Mouse (Mus musculus) myocyte (in vitro differentiated cells): ENCODE results near the gene Ppp1r32. TPM values are rescaled to one million over a fixed set of nuclear protein-coding genes. Genes with fewer than 3 reads are reported as not detected.

Experiments
- H3K27me3 ChIP-seq: one replicate; pipeline ENCODE4 v1.6.1; 2011; ENCODE audit not compliant: control insufficient read depth, insufficient read depth, insufficient read length
- H3K36me3 ChIP-seq: one replicate; pipeline ENCODE4 v1.6.1; 2011; ENCODE audit not compliant: control insufficient read depth, insufficient read depth
- H3K4me2 ChIP-seq: one replicate; pipeline ENCODE4 v1.6.1; 2011; ENCODE audit warnings: low read depth, control low read depth
- H3K4me3 ChIP-seq: one replicate; pipeline ENCODE4 v1.5.1; 2011; ENCODE audit warnings: mild to moderate bottlenecking, control low read depth, moderate library complexity
- H3K79me2 ChIP-seq: one replicate; pipeline ENCODE4 v1.6.1; 2011; ENCODE audit not compliant: control insufficient read depth, insufficient read depth
- H3ac ChIP-seq: one replicate; pipeline ENCODE4 v1.6.1; 2011; ENCODE audit not compliant: control insufficient read depth, insufficient read length
- CEBPB ChIP-seq: IDR thresholded peaks from 2 replicates; pipeline ENCODE4 v1.6.1; 2011; ENCODE audit warnings: mild to moderate bottlenecking, moderate library complexity; ENCODE audit not compliant: poor library complexity, insufficient read depth, severe bottlenecking
- E2F4 ChIP-seq: IDR thresholded peaks from one replicate; pipeline ENCODE4 v1.6.1; 2011; ENCODE audit warnings: mild to moderate bottlenecking, control low read depth, moderate library complexity; ENCODE audit not compliant: insufficient read depth
- MAX ChIP-seq: IDR thresholded peaks from one replicate; pipeline ENCODE4 v1.6.1; 2011; ENCODE audit warnings: low read depth, mild to moderate bottlenecking, control low read depth
- MYOD1 ChIP-seq, 3 experiments: IDR thresholded peaks; one replicate each; pipeline ENCODE4 v1.6.1; 2011; ENCODE audit warnings: control low read depth in 2 of 3, low read depth in 2 of 3, mild to moderate bottlenecking in 2 of 3, moderate library complexity in 1 of 3; ENCODE audit not compliant: insufficient read length in 2 of 3, control insufficient read depth in 1 of 3
- MYOG ChIP-seq, 3 experiments: IDR thresholded peaks; one replicate each; pipeline ENCODE4 v1.6.1; 2011; ENCODE audit warnings: control low read depth in 2 of 3, low read depth in 2 of 3, mild to moderate bottlenecking in 2 of 3; ENCODE audit not compliant: insufficient read length in 2 of 3, control insufficient read depth in 1 of 3, insufficient read depth in 1 of 3
- POLR2A ChIP-seq: IDR thresholded peaks from one replicate; pipeline ENCODE4 v1.6.1; 2011; ENCODE audit warnings: low read depth, mild to moderate bottlenecking, control low read depth, moderate library complexity; ENCODE audit not compliant: insufficient read length
- POLR2AphosphoS2 ChIP-seq: IDR thresholded peaks from one replicate; pipeline ENCODE4 v1.6.1; 2011; ENCODE audit warnings: low read depth, control low read depth; ENCODE audit not compliant: insufficient read length
- REST ChIP-seq: IDR thresholded peaks from one replicate; pipeline ENCODE4 v1.6.1; 2011; ENCODE audit warnings: mild to moderate bottlenecking, control low read depth, moderate library complexity; ENCODE audit not compliant: insufficient read depth, insufficient read length
- SRF ChIP-seq: IDR thresholded peaks from one replicate; pipeline ENCODE4 v1.6.1; 2011; ENCODE audit warnings: low read depth; ENCODE audit not compliant: control insufficient read depth, insufficient read length
- TCF12 ChIP-seq: IDR thresholded peaks from one replicate; pipeline ENCODE4 v1.6.1; 2011; ENCODE audit warnings: mild to moderate bottlenecking, control low read depth; ENCODE audit not compliant: poor library complexity, insufficient read depth, severe bottlenecking
- TCF3 ChIP-seq: IDR thresholded peaks from one replicate; pipeline ENCODE4 v1.6.1; 2011; ENCODE audit warnings: low read depth, control low read depth; ENCODE audit not compliant: insufficient read length
- USF1 ChIP-seq: IDR thresholded peaks from one replicate; pipeline ENCODE4 v1.6.1; 2011; ENCODE audit warnings: low read depth, mild to moderate bottlenecking, control low read depth, moderate library complexity
- polyA plus RNA-seq: library from polyadenylated mRNA; unstranded; fragments of >200 nt; fragmentation: generic; extraction: Trizol; gene quantifications from one replicate; pipeline ENCODE4 v1.2.1, GENCODE M21; 2012; ENCODE audit warnings: missing spikeins

Ppp1r32 gene
- polyA plus RNA-seq, 1 experiment, result 0.11 TPM

GRCm38 (mm10) chr19:10429371-10429770, 53.4 kb downstream of the Ppp1r32 start:
- H3K36me3 ChIP-seq, result no peaks in the 10 kb centered on the region
- H3K4me3 ChIP-seq, result no peak overlapping the region
- TF ChIP-seq MYOG (IDR thresholded peaks at IDR 0.05; ENCODE audit: control insufficient read depth in 1 of 3, insufficient read depth in 1 of 3, insufficient read length in 2 of 3, low read depth in 2 of 3), result no peak
- TF ChIP-seq REST, result no peak
- no peak for TF ChIP-seq USF1
- no peak for TF ChIP-seq TCF12
- no peak for TF ChIP-seq MAX
- H3K4me2 ChIP-seq, result no peak overlapping the region
- peaks cover 62% of the 10 kb centered on the region for H3K27me3 ChIP-seq
- H3ac ChIP-seq, result no peak overlapping the region
- no peaks in the 10 kb centered on the region for H3K79me2 ChIP-seq

- TF ChIP-seq MAX (no peak), POLR2AphosphoS2 (no peak), USF1 (no peak), MYOD1 (IDR thresholded peaks at IDR 0.05; ENCODE audit: control insufficient read depth in 1 of 3, insufficient read length in 2 of 3, low read depth in 2 of 3) (no peak), CEBPB (no peak), TCF12 (no peak), TCF3 (no peak), SRF (no peak), POLR2A (no peak), E2F4 (no peak), MYOG (IDR thresholded peaks at IDR 0.05; ENCODE audit: control insufficient read depth in 1 of 3, insufficient read depth in 1 of 3, insufficient read length in 2 of 3, low read depth in 2 of 3) (no peak), REST (no peak)
- no peaks in the 10 kb centered on the region for H3K79me2 ChIP-seq
- no peak overlapping the region for H3K4me2 ChIP-seq
- no peak overlapping the region for H3ac ChIP-seq
- no peaks in the 10 kb centered on the region for H3K36me3 ChIP-seq
- peaks cover 49% of the 10 kb centered on the region for H3K27me3 ChIP-seq
- no peak overlapping the region for H3K4me3 ChIP-seq
These were observed 55.3 kb downstream of the Ppp1r32 start for GRCm38 (mm10) chr19:10427431-10427830.

DNA sequence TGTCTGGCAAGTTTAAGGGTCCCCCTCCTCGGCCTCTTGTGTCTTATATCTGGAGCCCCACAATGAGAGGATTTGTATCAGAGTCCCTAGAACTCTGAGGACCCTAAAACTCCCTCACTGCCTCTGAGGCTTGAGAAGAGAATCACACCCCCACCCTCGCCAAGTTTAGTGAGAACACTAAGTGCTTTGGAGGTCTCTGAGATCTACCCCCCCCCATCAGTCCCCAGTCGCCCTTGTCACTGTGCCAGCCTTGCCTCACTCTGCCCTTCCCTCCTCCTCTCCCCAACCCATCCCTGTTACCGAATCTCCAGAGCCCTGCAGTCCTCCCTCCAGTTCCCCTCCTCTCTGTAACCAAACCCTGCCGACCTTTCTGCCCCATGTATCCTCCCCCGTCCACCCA, 55.9 kb downstream of the Ppp1r32 start:
- Histone ChIP-seq H3ac (no peak overlapping the region), H3K4me3 (no peak overlapping the region), H3K4me2 (no peak overlapping the region), H3K36me3 (no peaks in the 10 kb centered on the region), H3K79me2 (no peaks in the 10 kb centered on the region), H3K27me3 (peaks cover 50% of the 10 kb centered on the region)
- TF ChIP-seq MAX (no peak), POLR2A (no peak), POLR2AphosphoS2 (no peak), CEBPB (no peak)

- no peaks in the 10 kb centered on the region for H3K79me2 ChIP-seq
- H3ac ChIP-seq, result no peak overlapping the region
- no peak overlapping the region for H3K4me2 ChIP-seq
- H3K36me3 ChIP-seq, result no peaks in the 10 kb centered on the region
- no peak overlapping the region for H3K4me3 ChIP-seq
- H3K27me3 ChIP-seq, result peaks cover 50% of the 10 kb centered on the region
- no peak for TF ChIP-seq SRF
- TF ChIP-seq MAX, result no peak
- TF ChIP-seq MYOD1 (IDR thresholded peaks at IDR 0.05; ENCODE audit: control insufficient read depth in 1 of 3, insufficient read length in 2 of 3, low read depth in 2 of 3), result no peak
- TF ChIP-seq CEBPB, result no peak
- TF ChIP-seq REST, result no peak
- no peak for TF ChIP-seq TCF12
- TF ChIP-seq MYOG (IDR thresholded peaks at IDR 0.05; ENCODE audit: control insufficient read depth in 1 of 3, insufficient read depth in 1 of 3, insufficient read length in 2 of 3, low read depth in 2 of 3), result no peak
- TF ChIP-seq USF1, result no peak
- no peak for TF ChIP-seq POLR2A
- no peak for TF ChIP-seq E2F4
- no peak for TF ChIP-seq POLR2AphosphoS2
- no peak for TF ChIP-seq TCF3
These were observed 56.4 kb downstream of the Ppp1r32 start for GRCm38 (mm10) chr19:10426312-10426711.

GRCm38 (mm10) chr19:10425484-10426270, 57.1 kb downstream of the Ppp1r32 start:
- no peak overlapping the region for H3K4me3 ChIP-seq
- TF ChIP-seq CEBPB (no peak), USF1 (no peak), POLR2A (no peak), E2F4 (no peak), TCF12 (no peak), MYOD1 (IDR thresholded peaks at IDR 0.05; ENCODE audit: control insufficient read depth in 1 of 3, insufficient read length in 2 of 3, low read depth in 2 of 3) (no peak), MYOG (IDR thresholded peaks at IDR 0.05; ENCODE audit: control insufficient read depth in 1 of 3, insufficient read depth in 1 of 3, insufficient read length in 2 of 3, low read depth in 2 of 3) (no peak), MAX (no peak), POLR2AphosphoS2 (no peak), TCF3 (no peak), REST (no peak), SRF (no peak)

More at GRCm38 (mm10) chr19:10425484-10426270, 57.1 kb downstream of the Ppp1r32 start:
- H3K27me3 ChIP-seq, result peaks cover 46% of the 10 kb centered on the region
- H3K36me3 ChIP-seq, result no peaks in the 10 kb centered on the region
- no peak overlapping the region for H3ac ChIP-seq
- H3K4me2 ChIP-seq, result no peak overlapping the region
- no peaks in the 10 kb centered on the region for H3K79me2 ChIP-seq
